Mouse (Mus musculus) cortical plate, adult 2 months (tissue): ENCODE measurements around the gene Lasp1. TPM values are rescaled to one million over a fixed set of nuclear protein-coding genes. Genes with fewer than 3 reads are reported as not detected.

ENCODE experiments used
- H3K27ac ChIP-seq: fragments of 200-500 bp; 2 replicates; pipeline ENCODE4 v1.5.1; 2012; ENCODE audit warnings: low read length, control low read depth, inconsistent platforms; ENCODE audit not compliant: insufficient read depth
- H3K4me1 ChIP-seq: fragments of 200-500 bp; 2 replicates; pipeline ENCODE4 v1.6.1; 2011; ENCODE audit warnings: low read length; ENCODE audit not compliant: control insufficient read depth, insufficient read depth
- H3K4me3 ChIP-seq: fragments of 200-500 bp; 2 replicates; pipeline ENCODE4 v1.5.1; 2011; ENCODE audit warnings: mild to moderate bottlenecking, low read length, control low read depth; ENCODE audit not compliant: insufficient read depth
- CTCF ChIP-seq: fragments of 200-500 bp; IDR thresholded peaks from 2 replicates; pipeline ENCODE4 v1.5.1; 2011; ENCODE audit warnings: mild to moderate bottlenecking, control low read depth, low read length; ENCODE audit not compliant: insufficient read depth; ENCODE audit errors: extremely low read depth
- POLR2A ChIP-seq: fragments of 200-500 bp; IDR thresholded peaks from 2 replicates; pipeline ENCODE4 v1.6.1; 2011; ENCODE audit warnings: mild to moderate bottlenecking, low read length, control low read depth; ENCODE audit not compliant: insufficient read depth; ENCODE audit errors: extremely low read depth
- polyA plus RNA-seq: library from polyadenylated mRNA; depleted of rRNA; stranded (reverse); fragments of >200 nt; gene quantifications from 2 replicates; pipeline ENCODE4 v1.2.3, GENCODE M21; 2012

Gene Lasp1
- polyA plus RNA-seq, 1 experiment, result 130 TPM

DNA sequence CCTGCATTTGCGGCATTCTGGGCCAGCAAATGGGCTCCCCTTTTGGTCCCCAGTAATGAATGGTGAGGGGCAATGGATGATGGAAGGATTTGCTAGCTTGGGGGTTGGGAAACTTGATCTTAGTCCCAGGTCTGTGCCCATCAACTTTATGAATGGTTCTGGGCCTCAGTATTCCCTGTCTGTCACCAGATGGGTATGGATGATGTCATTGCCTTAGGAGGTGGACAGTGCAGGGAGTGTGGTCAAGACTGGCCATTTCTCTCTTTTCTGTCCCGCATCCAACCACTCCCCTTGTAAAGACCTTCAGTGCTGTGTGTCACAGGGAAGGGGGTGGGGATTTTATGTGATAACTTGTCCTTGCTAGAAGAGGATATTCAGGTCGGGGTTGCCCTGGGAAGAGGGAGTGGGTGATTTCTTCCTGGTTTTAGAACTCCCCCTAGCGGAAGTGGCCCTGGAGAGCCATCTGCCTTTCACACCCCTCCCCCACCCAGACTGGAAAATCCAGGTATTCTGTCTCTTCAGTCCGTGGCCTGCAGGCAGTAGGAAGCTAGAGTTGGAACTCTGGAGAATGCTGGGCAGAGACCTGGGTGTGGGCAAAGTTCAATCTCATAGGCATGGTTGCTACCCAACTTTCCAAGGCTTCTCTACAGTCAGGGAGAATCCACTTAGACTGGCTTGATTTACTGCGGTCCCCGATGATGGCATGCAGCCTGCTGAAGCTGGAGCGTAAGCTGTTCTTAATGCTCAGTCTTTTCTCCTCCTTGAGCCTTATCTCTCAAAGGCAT is 2.8 kb downstream of the Lasp1 start:
- peak overlapping the region; percentile 99 for H3K4me3 ChIP-seq
- H3K4me1 ChIP-seq, result peaks cover 17% of the 10 kb centered on the region
- TF ChIP-seq POLR2A (no peak), CTCF (peak; percentile 27)
- H3K27ac ChIP-seq, result no peak overlapping the region

DNA sequence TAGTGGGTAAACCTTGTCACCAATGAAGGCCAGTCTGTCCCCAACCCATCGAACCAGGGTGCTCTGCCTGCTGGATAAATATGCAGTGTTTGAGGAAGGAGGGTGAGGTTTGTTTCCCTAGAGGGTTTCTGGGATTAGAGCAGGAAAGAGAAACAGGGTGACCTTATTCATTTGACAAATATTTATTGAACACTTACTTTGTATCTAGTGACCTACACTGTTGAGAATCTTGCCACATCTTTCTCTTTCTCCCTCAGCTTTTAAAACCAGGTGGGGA is 3.3 kb downstream of the Lasp1 start:
- H3K4me3 ChIP-seq, result peak overlapping the region; percentile 99
- no peak for TF ChIP-seq POLR2A
- TF ChIP-seq CTCF, result no peak
- no peak overlapping the region for H3K27ac ChIP-seq
- H3K4me1 ChIP-seq, result peaks cover 17% of the 10 kb centered on the region

DNA sequence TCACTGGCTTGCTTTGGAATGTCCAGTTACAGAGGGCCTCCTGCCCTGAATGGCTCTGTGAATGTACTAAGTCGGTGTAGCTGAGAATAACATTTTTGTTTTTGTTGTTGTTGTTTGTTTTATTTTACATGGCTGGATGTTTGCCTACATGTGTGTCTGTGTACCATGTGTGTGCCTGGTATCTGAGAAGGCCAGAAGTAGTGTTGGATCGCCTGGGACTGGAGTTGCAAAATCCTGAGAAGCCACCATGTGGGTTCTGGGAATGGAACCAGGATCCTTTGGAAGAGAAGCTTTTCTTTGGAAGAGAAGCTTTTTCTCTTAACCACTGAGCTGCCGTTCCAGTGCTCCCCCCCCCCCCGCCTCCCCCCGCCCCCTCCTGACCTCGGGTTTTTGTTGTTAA is 3.7 kb downstream of the Lasp1 start:
- Histone ChIP-seq H3K27ac (no peak overlapping the region), H3K4me1 (peaks cover 17% of the 10 kb centered on the region), H3K4me3 (no peak overlapping the region)
- TF ChIP-seq CTCF (no peak), POLR2A (no peak)

DNA sequence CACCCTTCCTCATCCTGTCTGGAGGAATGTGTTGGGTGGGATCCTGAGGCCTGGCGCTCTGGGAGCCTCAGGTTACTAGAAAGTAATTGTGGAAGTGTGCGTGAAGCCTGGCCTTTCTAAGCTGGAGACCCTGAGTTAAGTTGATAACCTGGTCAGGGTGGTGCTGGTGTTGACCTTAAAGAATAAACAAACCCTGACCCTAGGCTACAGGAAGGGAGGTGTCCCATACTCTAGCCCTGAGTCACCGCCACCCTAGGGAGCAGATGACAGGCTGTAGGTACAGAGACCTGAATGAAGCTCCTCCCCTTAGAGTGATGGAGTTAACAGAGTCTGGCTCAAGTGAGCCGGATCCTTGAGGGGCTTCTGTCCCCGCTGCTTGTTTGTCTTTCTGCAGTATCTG is 5.0 kb downstream of the Lasp1 start:
- Histone ChIP-seq H3K27ac (no peak overlapping the region), H3K4me3 (no peak overlapping the region), H3K4me1 (peaks cover 19% of the 10 kb centered on the region)
- no peak for TF ChIP-seq POLR2A
- no peak for TF ChIP-seq CTCF

DNA sequence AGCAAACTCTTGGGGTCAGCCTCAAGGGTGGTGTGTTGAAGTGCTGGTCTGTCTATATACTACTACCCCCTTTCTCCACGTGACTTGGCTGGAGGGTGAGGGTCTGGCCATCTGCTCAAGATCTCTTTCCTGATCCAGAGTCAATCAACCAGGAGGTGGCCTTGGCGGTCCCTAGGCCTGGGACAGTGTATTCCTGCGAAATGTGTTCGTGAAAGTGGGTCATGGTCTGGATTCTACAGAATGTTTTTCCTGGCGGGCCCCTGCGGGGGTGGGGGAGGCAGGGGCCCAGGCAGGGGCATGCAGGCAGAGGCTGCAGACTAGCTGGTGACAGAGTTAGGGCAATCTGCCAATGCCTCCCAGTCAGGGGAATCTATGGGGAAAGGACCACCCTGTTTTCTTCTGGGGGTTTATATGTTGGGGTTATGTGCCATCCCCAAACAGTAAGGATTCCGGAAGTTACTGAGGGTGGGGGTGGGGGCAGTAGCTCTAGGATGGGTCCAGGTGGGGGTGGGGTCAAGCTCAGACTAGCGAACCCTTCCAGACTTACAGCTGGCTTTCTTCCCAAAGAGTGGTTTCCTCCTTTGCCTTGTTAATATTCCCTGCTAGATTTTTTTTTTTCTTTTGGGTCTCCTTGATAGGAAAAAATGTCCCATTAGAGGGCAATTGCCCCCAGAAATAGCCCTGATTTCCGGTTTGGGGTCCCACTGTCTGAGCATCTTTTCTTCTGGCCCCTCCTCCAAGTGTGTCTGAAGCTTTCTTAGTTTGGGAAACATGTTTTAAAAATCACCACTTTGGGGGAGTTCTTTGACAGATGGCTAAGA is 6.3 kb downstream of the Lasp1 start:
- TF ChIP-seq POLR2A (no peak), CTCF (no peak)
- peaks cover 19% of the 10 kb centered on the region for H3K4me1 ChIP-seq
- H3K4me3 ChIP-seq, result no peak overlapping the region
- H3K27ac ChIP-seq, result no peak overlapping the region

DNA sequence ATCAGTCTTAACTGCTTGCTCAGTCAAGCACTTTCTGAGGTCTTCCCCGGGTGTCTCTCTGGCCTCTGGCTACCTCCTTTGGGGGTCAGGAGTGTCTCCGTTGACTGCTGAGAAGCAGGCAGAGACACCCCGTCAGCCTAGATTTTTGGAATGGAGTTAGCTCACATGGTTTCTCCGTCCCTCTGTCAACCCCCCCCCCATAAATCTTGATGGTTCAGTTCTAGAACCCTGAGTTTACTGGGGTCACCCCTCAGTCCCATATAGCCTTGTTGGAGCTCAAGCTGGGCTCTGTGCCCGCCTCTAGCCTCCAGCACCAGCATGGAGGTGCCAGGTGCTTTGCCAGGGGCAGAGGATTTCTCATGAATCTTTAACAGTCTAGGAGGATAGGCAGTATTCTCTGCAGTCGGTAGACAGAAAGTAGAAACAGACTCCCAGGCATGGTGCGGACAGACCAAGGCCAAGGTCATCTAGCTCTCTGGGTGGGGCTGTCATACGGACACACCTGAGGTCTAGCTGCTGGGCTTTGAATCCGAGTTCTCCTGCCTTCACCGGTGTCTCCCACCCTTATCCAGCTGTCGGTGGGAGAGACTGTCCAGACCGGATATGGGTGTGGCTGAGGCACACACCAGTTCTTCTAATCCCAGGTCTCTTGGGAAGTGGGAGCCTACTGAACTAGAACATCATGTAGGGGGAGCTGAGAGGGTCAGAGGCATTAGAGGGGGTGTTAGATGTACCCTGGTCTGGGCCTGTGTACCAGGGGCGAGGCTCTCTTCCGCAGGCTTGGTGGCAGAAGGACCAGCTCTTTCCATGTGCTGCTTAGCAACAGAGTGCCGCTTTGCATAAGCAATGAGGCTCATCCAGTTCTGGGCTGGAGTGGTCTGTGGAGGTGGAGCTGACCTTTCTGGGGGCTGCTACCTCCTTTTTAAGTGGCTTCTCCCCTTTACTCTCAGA is 7.1 kb downstream of the Lasp1 start:
- peaks cover 19% of the 10 kb centered on the region for H3K4me1 ChIP-seq
- H3K4me3 ChIP-seq, result no peak overlapping the region
- H3K27ac ChIP-seq, result peak overlapping the region; percentile 24; the same call in 1 of the 2 replicates
- TF ChIP-seq POLR2A, result no peak
- no peak for TF ChIP-seq CTCF

DNA sequence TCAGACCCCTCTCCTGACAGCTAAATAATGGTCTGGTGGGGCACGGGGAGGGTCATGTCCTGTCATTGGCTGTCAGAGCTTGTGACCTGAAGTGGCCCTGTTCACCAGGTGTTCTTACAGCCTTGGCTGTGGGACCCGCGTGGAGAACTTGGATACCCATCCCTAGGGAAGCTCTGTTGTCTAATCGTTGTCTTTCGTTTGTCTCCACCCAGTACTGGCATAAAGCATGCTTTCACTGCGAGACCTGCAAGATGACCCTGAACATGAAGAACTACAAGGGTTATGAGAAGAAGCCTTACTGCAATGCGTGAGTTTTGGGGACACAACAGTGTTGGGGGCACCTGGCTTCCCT is 7.8 kb downstream of the Lasp1 start:
- Histone ChIP-seq H3K4me3 (no peak overlapping the region), H3K4me1 (peaks cover 19% of the 10 kb centered on the region), H3K27ac (no peak overlapping the region)
- TF ChIP-seq POLR2A (no peak), CTCF (no peak)

DNA sequence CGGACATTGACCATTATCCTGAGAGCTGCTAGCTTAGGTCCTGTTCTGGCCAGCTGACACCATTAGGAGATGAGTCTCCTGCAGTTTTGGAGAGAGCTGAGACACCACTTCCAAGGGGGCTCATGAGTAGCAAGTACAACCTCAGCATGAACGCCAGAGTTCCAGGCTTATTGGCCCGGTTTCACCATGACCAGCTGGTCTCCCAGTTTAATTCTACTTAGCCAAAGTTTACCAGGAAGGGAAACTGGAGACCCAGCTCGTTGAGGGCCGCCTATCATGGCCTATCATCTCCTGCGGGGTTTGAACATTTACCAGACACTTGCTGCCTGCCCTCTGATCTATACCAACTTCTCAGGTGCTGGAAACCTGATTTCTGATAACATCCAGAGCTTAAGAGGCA is 8.8 kb downstream of the Lasp1 start:
- peaks cover 24% of the 10 kb centered on the region for H3K4me1 ChIP-seq
- no peak overlapping the region; the same call in 1 of the 2 replicates for H3K27ac ChIP-seq
- no peak for TF ChIP-seq POLR2A
- no peak for TF ChIP-seq CTCF
- H3K4me3 ChIP-seq, result no peak overlapping the region

DNA sequence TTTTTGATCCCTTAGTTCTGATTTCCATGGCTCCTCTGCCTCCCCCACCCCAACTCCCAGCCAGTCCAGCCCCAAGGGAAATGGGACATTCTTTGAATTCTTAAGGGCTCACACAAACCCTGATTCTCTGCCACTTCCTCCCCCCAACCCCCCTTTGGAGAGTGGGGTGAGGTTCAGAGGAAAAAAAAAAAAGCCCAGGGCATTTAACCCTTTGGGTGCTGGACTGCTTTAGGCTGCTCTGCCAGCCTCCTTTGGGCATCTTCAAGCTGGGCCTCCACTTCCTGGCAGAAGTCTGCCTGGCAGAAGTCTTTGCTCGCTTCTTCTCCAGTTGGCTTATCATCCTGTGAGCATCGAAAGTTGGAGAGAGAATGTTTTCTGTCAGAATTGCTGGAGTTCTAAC is 9.3 kb downstream of the Lasp1 start:
- Histone ChIP-seq H3K4me3 (no peak overlapping the region), H3K4me1 (peaks cover 28% of the 10 kb centered on the region), H3K27ac (no peak overlapping the region; the same call in 1 of the 2 replicates)
- no peak for TF ChIP-seq CTCF
- TF ChIP-seq POLR2A, result no peak
